Mouse (Mus musculus) CH12.LX (cell line): ENCODE results near the gene Kcnn3. TPM values are rescaled to one million over a fixed set of nuclear protein-coding genes. Genes with fewer than 3 reads are reported as not detected.
A peak's percentile ranks its signal among the peaks of the same experiment; 100 is the strongest.

Experiments used
- DNase-seq: peaks from one replicate; pipeline ENCODE4 v3.0.0-alpha.2; 2013; ENCODE audit errors: extremely low read depth
- H3K27ac ChIP-seq: 2 replicates; pipeline ENCODE4 v1.5.1; 2012; ENCODE audit warnings: low read depth, mild to moderate bottlenecking, control low read depth, moderate library complexity; ENCODE audit not compliant: insufficient read depth
- H3K27me3 ChIP-seq: replicated peaks from 2 replicates; pipeline ENCODE3; 2012; ENCODE audit warnings: inconsistent platforms
- H3K36me3 ChIP-seq, 2 experiments: replicated peaks in 1 of 2; 2 replicates each; pipeline versions ENCODE3 to v1.6.1; 2012; ENCODE audit warnings: inconsistent platforms in 1 of 2, low read length in 1 of 2, mild to moderate bottlenecking in 1 of 2, mixed read lengths in 1 of 2, moderate library complexity in 1 of 2; ENCODE audit not compliant: control insufficient read depth in 1 of 2, insufficient read depth in 1 of 2
- H3K4me1 ChIP-seq, 2 experiments: 2 replicates each; pipeline ENCODE4 v1.6.1; 2012; ENCODE audit warnings: inconsistent platforms in 1 of 2, moderate library complexity in 1 of 2; ENCODE audit not compliant: insufficient read depth in 2 of 2, control insufficient read depth in 1 of 2
- H3K4me2 ChIP-seq: 2 replicates; pipeline ENCODE4 v1.6.1; 2012; ENCODE audit warnings: low read depth, mild to moderate bottlenecking, control low read depth; ENCODE audit not compliant: poor library complexity, insufficient read depth, severe bottlenecking
- H3K4me3 ChIP-seq, 3 experiments: fragments of 150-350 bp in 1 of 3; sonication (generic) in 1 of 3; replicated peaks in 1 of 3; 2 replicates each; pipeline versions ENCODE3 to v1.5.1; 2011 to 2012; ENCODE audit warnings: low read depth in 2 of 3, low read length in 2 of 3, mild to moderate bottlenecking in 2 of 3, moderate library complexity in 2 of 3, control low read depth in 1 of 3, improper control_type of control experiment in 1 of 3, inconsistent platforms in 1 of 3, mixed read lengths in 1 of 3; ENCODE audit not compliant: poor library complexity in 1 of 3
- H3K79me2 ChIP-seq: replicated peaks from 2 replicates; pipeline ENCODE4 v1.6.1; 2012; ENCODE audit warnings: mild to moderate bottlenecking, moderate library complexity; ENCODE audit not compliant: control insufficient read depth, poor library complexity, insufficient read depth, severe bottlenecking; ENCODE audit errors: extremely low read depth
- H3K9ac ChIP-seq: 2 replicates; pipeline ENCODE4 v1.6.1; 2012; ENCODE audit warnings: low read depth, mild to moderate bottlenecking, control low read depth, moderate library complexity; ENCODE audit not compliant: insufficient read depth
- H3K9me3 ChIP-seq: replicated peaks from 2 replicates; pipeline ENCODE3; 2012; ENCODE audit warnings: low read length, inconsistent platforms, mixed read lengths
- BHLHE40 ChIP-seq: IDR thresholded peaks from 2 replicates; pipeline ENCODE4 v1.6.1; 2011; ENCODE audit warnings: mild to moderate bottlenecking, low read depth, low read length, improper control_type of control experiment
- CHD2 ChIP-seq: IDR thresholded peaks from 2 replicates; pipeline ENCODE4 v1.6.1; 2011; ENCODE audit warnings: low read length, improper control_type of control experiment
- CTCF ChIP-seq, 2 experiments: IDR thresholded peaks in 1 of 2; conservative IDR thresholded peaks in 1 of 2; 2 replicates each; pipeline ENCODE4 v1.5.1; 2011 to 2012; ENCODE audit warnings: low read depth in 2 of 2, low read length in 2 of 2, improper control_type of control experiment in 1 of 2, inconsistent platforms in 1 of 2, mild to moderate bottlenecking in 1 of 2, moderate library complexity in 1 of 2
- E2F4 ChIP-seq: IDR thresholded peaks from 2 replicates; pipeline ENCODE4 v1.6.1; 2011; ENCODE audit warnings: low read depth, low read length, improper control_type of control experiment; ENCODE audit not compliant: insufficient replicate concordance
- ELF1 ChIP-seq: IDR thresholded peaks from 2 replicates; pipeline ENCODE4 v1.6.1; 2014; ENCODE audit warnings: low read depth, mild to moderate bottlenecking, inconsistent platforms, low read length, improper control_type of control experiment
- EP300 ChIP-seq: IDR thresholded peaks from 2 replicates; pipeline ENCODE4 v1.6.1; 2011; ENCODE audit warnings: low read length, improper control_type of control experiment
- IRF4 ChIP-seq: IDR thresholded peaks from 2 replicates; pipeline ENCODE4 v1.6.1; 2014; ENCODE audit warnings: low read depth, mild to moderate bottlenecking, inconsistent platforms, low read length, improper control_type of control experiment
- JUN ChIP-seq: IDR thresholded peaks from 2 replicates; pipeline ENCODE4 v1.6.1; 2011; ENCODE audit warnings: low read depth, mild to moderate bottlenecking, low read length, improper control_type of control experiment, moderate library complexity; ENCODE audit not compliant: insufficient read depth
- JUND ChIP-seq: conservative IDR thresholded peaks from 2 replicates; pipeline ENCODE4 v1.6.1; 2011; ENCODE audit warnings: low read depth, low read length, improper control_type of control experiment
- MAFK ChIP-seq: IDR thresholded peaks from 2 replicates; pipeline ENCODE4 v1.6.1; 2011; ENCODE audit warnings: low read length, improper control_type of control experiment; ENCODE audit not compliant: insufficient replicate concordance
- MAX ChIP-seq: IDR thresholded peaks from 2 replicates; pipeline ENCODE4 v1.6.1; 2011; ENCODE audit warnings: low read length, improper control_type of control experiment
- MAZ ChIP-seq: IDR thresholded peaks from 2 replicates; pipeline ENCODE4 v1.6.1; 2012; ENCODE audit warnings: low read depth, mild to moderate bottlenecking, inconsistent platforms, low read length, improper control_type of control experiment, moderate library complexity
- MEF2A ChIP-seq: IDR thresholded peaks from 2 replicates; pipeline ENCODE4 v1.6.1; 2014; ENCODE audit warnings: low read depth, mild to moderate bottlenecking, inconsistent platforms, low read length, improper control_type of control experiment, borderline replicate concordance
- MXI1 ChIP-seq: IDR thresholded peaks from 2 replicates; pipeline ENCODE4 v1.6.1; 2011; ENCODE audit warnings: mild to moderate bottlenecking, low read depth, low read length, improper control_type of control experiment
- MYC ChIP-seq: IDR thresholded peaks from 2 replicates; pipeline ENCODE4 v1.6.1; 2011; ENCODE audit warnings: low read depth, mild to moderate bottlenecking, improper control_type of control experiment, low read length
- PAX5 ChIP-seq: IDR thresholded peaks from 2 replicates; pipeline ENCODE4 v1.6.1; 2012; ENCODE audit warnings: low read length, inconsistent platforms, mixed read lengths
- POLR2A ChIP-seq: IDR thresholded peaks from 2 replicates; pipeline ENCODE4 v1.6.1; 2011; ENCODE audit warnings: low read depth, mild to moderate bottlenecking, improper control_type of control experiment, low read length
- RAD21 ChIP-seq: IDR thresholded peaks from 2 replicates; pipeline ENCODE4 v1.6.1; 2011; ENCODE audit warnings: low read depth, mild to moderate bottlenecking, low read length, improper control_type of control experiment, moderate library complexity
- SMC3 ChIP-seq: IDR thresholded peaks from 2 replicates; pipeline ENCODE4 v1.6.1; 2011; ENCODE audit warnings: low read depth, low read length, improper control_type of control experiment
- TBP ChIP-seq: conservative IDR thresholded peaks from 2 replicates; pipeline ENCODE4 v1.6.1; 2011; ENCODE audit warnings: low read depth, low read length, improper control_type of control experiment
- ZC3H11A ChIP-seq: IDR thresholded peaks from 2 replicates; pipeline ENCODE4 v1.6.1; 2012; ENCODE audit warnings: low read depth, mild to moderate bottlenecking, inconsistent platforms, low read length, improper control_type of control experiment
- ZMIZ1 ChIP-seq: IDR thresholded peaks from 2 replicates; pipeline ENCODE4 v1.6.1; 2012; ENCODE audit warnings: low read depth, mild to moderate bottlenecking, inconsistent platforms, low read length, improper control_type of control experiment
- ZNF384 ChIP-seq: IDR thresholded peaks from 2 replicates; pipeline ENCODE4 v1.6.1; 2012; ENCODE audit warnings: low read depth, low read length, improper control_type of control experiment, inconsistent platforms
- dilution Hi-C: fragments of 300-500 bp; cut with MboI; formaldehyde crosslinking; loops from 2 replicates; pipeline ENCODE4 v1.14.3; 2020; ENCODE audit warnings: low sequenced_read_pairs; ENCODE audit not compliant: extremely low pct_unique_long_range_greater_than_20kb, extremely low pct_ligation_motif_present
- in situ Hi-C: fragments of 300-500 bp; cut with MboI; formaldehyde crosslinking; loops from 3 replicates; pipeline ENCODE4 v1.14.3; 2019; ENCODE audit warnings: low sequenced_read_pairs, low pct_ligation_motif_present, low pct_unique_long_range_greater_than_20kb, mixed read lengths
- polyA plus RNA-seq: library from polyadenylated mRNA; unstranded; fragments of >175 nt; gene quantifications from 2 replicates; pipeline ENCODE4 v1.2.1, GENCODE M21; 2012; ENCODE audit warnings: low read depth; ENCODE audit not compliant: insufficient read length
- total RNA-seq, 2 experiments: library from RNA; depleted of rRNA; stranded (reverse); fragments of 300-350 nt in 1 of 2; fragments of >200 nt in 1 of 2; gene quantifications; 2 replicates each; pipeline ENCODE4 v1.2.3; 2012 to 2014

The Kcnn3 gene
- total and polyA plus RNA-seq, 3 experiments, result 0.06 TPM; not detected in 2

- peaks cover 5% of the 10 kb centered on the region for H3K27me3 ChIP-seq
- peaks cover 14 to 19% of the 10 kb centered on the region in 2 experiments for H3K4me1 ChIP-seq
- dilution Hi-C loops, result no loop called here
Observed at GRCm38 (mm10) chr3:89482249-89482648, 37.7 kb upstream of the Kcnn3 start.

GRCm38 (mm10) chr3:89484766-89485524 lies 35.0 kb upstream of the Kcnn3 start:
- H3K27me3 ChIP-seq, result peaks cover 8% of the 10 kb centered on the region
- H3K4me3 ChIP-seq, result no peak overlapping the region
- H3K27ac ChIP-seq, result no peak overlapping the region
- H3K9me3 ChIP-seq, result no peaks in the 10 kb centered on the region
- TF ChIP-seq MEF2A (peak; percentile 20; the same call in 1 of the 2 replicates), ZMIZ1 (no peak), CTCF (conservative IDR thresholded peaks at IDR 0.05 in 1 of 2, IDR thresholded peaks at IDR 0.05 in 1 of 2; ENCODE audit: low read depth in 2 of 2, low read length in 2 of 2) (peak; percentile 55 to 98; a peak in 3 of 4 replicates), JUN (no peak), MAX (no peak), CHD2 (no peak), IRF4 (peak; percentile 14; the same call in 1 of the 2 replicates), BHLHE40 (no peak), MXI1 (peak; percentile 36; the same call in 1 of the 2 replicates), POLR2A (no peak), SMC3 (peak; percentile 95), RAD21 (peak; percentile 98), MAZ (0 out of 2 replicates have a peak, but pooled peaks have one; percentile 22), MYC (no peak), ZNF384 (no peak), ZC3H11A (peak; percentile 84), E2F4 (no peak), MAFK (no peak), PAX5 (no peak), ELF1 (peak; percentile 19; the same call in 1 of the 2 replicates), TBP (no peak)
- H3K9ac ChIP-seq, result no peak overlapping the region
- H3K4me2 ChIP-seq, result peak overlapping the region; percentile 46; the same call in 1 of the 2 replicates
- no peaks in the 10 kb centered on the region for H3K79me2 ChIP-seq
- in situ Hi-C loops, result loop anchor here (5.0 kb wide), 2 partner anchors 38 to 138 kb away; partner anchors contain the start of gene Adam15
- dilution Hi-C loops, result no loop called here
- peak; percentile 73 for DNase-seq
- H3K4me1 ChIP-seq, result peaks cover 16 to 21% of the 10 kb centered on the region in 2 experiments
- no peaks in the 10 kb centered on the region for H3K36me3 ChIP-seq

More at GRCm38 (mm10) chr3:89482249-89482648, 37.7 kb upstream of the Kcnn3 start:
- Histone ChIP-seq H3K9me3 (no peaks in the 10 kb centered on the region), H3K9ac (no peak overlapping the region), H3K4me2 (no peak overlapping the region), H3K36me3 (no peaks in the 10 kb centered on the region), H3K79me2 (no peaks in the 10 kb centered on the region)
- no peak for DNase-seq
- in situ Hi-C loops, result loop anchor here (5.0 kb wide), 1 partner anchor 35 kb away; no protein-coding TSS in a partner anchor
- TF ChIP-seq MAX (peak; percentile 27; the same call in 1 of the 2 replicates), JUND (peak; percentile 60; the same call in 1 of the 2 replicates), POLR2A (no peak), CTCF (conservative IDR thresholded peaks at IDR 0.05 in 1 of 2, IDR thresholded peaks at IDR 0.05 in 1 of 2; ENCODE audit: low read depth in 2 of 2, low read length in 2 of 2) (no peak), EP300 (0 out of 2 replicates have a peak, but pooled peaks have one; percentile 42), IRF4 (peak; percentile 83)
- TF ChIP-seq, all 38 proteins: peak for 4
- H3K4me3 ChIP-seq, result no peak overlapping the region
- H3K27ac ChIP-seq, result no peak overlapping the region
